Mouse (Mus musculus) ovary, postnatal 14 days (tissue): ENCODE data around the gene Bcl2l11.

Experiments used
- DNase-seq: peaks from one replicate; pipeline ENCODE4 v3.0.0; 2022; ENCODE audit warnings: low spot score

The Bcl2l11 gene

DNA sequence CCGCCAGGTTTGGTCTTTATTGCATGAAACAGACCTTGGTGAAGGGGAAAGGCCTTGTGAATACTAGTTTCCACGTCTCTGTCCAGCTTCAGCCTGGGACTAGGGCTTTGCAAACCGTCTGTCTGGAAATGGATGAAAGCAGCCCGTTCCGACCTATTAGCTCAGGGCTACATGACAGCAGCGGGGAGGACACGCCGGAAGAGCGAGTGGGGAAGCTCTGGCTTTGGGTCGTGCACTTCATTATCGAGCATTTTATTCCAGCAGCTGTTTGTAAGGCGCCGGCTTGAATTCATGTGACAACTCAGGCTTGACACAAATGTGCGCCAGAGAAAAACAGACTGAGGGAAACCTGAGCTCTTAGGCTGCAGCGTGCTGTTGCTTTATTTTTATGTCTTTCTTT is 13.9 kb downstream of the Bcl2l11 start:
- no peak for DNase-seq

GRCm38 (mm10) chr2:128140183-128140582 is 14.3 kb downstream of the Bcl2l11 start:
- no peak for DNase-seq

- DNase-seq, result no peak
Measured at GRCm38 (mm10) chr2:128143992-128144391, 18.2 kb downstream of the Bcl2l11 start.

DNA sequence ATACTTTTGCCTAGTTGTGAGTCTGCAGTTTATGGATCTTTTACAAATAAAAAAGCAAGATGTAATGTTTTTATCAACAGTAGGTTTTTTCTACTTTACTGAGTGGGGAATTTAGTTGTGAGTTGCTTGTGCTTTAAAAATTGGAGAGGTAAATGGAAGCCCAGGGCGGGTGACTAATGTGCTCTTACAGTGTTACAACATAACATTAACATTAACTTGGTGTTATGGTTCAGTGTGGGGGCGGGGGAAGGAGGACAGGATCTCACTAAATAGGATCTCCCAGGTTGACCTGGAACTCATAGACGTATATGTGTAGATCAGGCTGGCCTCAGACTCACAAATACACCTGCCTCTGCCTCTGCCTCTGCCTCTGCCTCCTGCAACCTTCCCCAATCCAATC is 19.6 kb downstream of the Bcl2l11 start:
- DNase-seq, result no peak

DNA sequence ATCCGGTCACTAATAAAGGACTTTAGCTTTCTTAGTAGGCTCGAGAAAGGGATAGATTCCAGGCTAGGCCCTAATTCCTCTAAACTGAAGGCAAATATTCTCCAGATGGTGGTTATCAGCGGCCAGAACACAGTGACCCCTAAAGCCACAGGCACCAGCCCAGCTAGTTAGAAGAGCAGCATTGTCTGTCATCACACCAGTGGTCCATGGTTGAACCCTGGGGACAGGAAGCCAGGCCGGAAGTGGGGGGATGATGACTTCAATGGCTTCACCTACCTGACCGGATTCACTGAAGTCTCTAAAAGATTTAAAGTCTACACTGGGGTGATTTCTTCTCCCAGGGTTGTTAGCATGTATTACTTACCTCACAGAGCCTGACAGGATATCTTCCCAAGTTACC is 23.8 kb downstream of the Bcl2l11 start:
- no peak for DNase-seq

DNA sequence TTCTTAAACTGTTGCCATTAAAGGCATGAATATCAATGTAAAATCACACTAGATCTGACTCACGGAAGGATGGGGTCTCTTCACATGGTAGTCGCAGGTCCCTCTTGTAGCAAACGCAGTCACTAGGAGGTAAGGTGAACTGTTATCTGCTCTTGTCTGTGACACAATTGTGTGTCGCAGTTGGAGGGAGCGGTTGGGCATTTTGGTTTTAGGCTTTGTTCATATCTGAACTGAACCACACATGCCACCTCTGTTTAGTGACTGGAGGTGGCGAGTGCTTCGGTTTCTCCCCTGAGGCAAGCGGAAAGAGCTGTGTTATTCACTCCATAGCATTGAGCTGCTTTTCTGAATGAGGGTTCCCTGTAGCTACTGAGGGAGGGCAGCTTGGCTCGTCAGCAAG is 26.4 kb downstream of the Bcl2l11 start:
- no peak for DNase-seq

DNA sequence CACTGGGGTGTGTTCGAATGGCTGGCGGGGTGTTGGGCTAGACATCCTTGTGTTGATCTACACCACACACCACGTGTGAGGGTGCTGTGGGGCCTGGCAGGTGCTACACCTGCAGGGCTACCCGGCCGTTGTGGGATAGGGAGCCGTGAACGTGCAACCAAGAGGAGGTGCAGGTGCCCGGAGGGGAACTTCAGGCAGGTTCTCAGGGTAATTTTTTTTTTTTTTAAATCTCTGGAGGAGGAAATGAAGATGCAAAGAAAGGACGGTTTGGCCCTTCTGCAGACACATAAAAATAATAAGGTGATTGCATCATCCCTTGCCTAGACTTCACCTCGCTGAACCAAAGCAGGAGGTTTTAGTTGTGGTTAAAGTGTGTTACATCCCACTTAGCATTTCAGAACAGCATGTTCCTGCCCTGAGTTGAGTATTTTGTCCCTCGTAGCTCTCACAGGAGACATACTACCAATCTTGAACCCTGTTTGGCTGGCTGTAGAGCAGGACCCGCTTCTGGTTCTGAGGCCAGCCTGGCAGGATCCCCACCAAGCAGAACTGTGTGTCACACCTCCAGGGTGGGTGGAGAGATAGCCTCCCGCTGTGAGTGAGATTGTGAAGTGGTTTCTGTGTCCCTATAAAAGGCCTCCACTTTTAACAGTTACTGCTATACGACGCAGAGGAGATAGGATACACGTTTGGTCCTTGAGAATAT is 27.2 kb downstream of the Bcl2l11 start:
- DNase-seq, result no peak

DNA sequence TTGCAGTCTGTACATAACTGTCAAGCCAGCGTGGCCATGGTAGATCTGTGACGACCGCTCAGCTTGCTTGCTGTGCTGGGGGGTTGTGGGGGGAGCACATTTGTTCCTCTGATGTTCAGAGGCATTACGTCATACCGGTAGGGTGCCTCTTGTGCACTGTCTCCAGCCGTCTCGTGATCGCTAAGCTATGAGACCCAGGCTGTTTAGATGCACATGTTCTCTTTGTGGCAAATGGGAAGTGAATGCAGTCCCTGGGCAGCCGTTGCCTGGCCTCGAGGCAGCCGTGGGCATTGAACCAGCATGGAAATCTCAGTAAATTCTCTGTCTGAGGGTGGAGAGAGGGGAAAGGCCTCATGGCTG is 27.7 kb downstream of the Bcl2l11 start:
- no peak for DNase-seq

DNA sequence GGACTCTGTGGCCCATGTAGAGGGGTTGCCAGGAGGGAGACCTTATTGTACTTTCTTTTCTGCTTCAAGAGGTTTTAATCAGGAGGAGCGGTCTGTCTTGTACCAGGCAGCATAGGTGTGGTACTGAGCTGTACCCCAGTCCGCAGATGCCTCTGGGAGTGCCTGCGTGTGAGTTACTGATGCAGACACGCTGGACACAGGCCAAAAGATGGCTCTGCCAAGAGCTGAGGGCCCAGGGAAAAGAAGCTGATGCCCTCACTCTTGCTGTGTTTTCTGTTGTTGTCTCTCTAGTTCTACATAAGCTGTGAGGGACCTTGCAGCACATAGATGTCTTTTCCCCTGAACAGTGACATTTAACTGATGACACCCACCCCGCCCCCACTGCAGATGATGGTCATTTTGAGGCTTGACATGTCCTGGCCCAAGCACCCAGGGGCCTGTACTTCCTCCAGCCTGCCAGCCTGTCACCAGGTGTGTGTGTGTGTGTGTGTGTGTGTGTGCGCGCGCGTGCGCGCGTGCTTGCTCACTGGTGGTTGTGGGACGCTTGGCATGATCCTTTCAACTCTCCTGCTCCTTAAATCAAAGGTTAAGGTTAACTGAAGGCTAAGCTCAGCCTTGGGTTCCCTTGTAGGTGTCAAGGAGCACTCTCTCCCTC is 29.7 kb downstream of the Bcl2l11 start:
- DNase-seq, result no peak

DNA sequence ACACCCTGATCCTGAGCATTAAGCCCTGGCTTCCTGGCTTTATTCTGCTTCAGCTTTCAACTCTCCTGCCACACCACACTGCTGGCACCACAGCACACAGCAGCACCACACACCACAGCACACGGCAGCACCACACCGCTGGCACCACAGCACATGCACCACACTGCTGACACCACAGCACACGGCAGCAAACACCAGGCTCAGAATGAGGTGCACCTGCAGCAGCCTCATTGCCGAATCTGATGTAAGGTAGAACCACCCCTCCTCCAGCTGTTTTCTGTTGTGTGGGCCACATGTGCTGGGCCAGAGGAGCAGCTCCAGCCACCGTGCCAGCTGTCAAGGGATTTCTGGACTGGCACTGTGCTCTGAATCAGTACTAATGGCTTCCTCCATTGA is 30.2 kb downstream of the Bcl2l11 start:
- DNase-seq, result no peak

- no peak for DNase-seq
Measured at GRCm38 (mm10) chr2:128156557-128157412, 30.9 kb downstream of the Bcl2l11 start.

DNA sequence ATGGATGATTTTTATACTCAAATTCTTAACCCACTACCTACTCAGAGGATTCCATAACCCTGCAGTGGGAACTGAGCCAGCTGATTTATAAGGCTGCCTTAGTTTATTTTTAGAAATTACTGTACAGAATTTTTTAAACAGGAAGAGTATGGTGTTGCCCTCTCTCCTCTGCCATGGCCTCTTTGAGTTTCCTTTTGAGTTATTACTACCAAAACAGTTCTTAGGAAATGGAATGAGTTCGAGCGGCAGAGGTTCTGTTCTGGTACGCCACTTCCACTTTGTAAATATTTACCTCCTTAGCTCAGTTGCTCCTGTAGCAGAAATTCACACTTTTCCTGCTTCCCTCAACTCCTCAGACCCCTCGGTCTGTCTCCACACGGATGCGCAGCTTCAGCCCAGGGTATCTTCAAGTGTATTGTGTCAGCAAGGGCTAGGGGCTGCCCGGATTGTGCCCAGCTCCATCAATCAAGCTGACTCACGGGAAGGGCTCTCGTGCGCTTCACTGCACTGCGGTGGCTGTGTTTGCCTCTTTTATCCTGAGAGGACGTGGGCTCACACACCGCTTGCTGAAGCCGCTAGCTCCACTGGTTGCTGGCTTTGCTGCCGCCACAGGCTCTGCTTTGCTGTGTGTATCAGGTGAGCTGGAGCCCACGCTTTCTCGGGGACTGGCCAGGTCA is 33.0 kb downstream of the Bcl2l11 start:
- no peak for DNase-seq

GRCm38 (mm10) chr2:128159619-128160125 is 33.8 kb downstream of the Bcl2l11 start:
- DNase-seq, result no peak

GRCm38 (mm10) chr2:128163177-128163576 is 37.3 kb downstream of the Bcl2l11 start:
- no peak for DNase-seq

DNA sequence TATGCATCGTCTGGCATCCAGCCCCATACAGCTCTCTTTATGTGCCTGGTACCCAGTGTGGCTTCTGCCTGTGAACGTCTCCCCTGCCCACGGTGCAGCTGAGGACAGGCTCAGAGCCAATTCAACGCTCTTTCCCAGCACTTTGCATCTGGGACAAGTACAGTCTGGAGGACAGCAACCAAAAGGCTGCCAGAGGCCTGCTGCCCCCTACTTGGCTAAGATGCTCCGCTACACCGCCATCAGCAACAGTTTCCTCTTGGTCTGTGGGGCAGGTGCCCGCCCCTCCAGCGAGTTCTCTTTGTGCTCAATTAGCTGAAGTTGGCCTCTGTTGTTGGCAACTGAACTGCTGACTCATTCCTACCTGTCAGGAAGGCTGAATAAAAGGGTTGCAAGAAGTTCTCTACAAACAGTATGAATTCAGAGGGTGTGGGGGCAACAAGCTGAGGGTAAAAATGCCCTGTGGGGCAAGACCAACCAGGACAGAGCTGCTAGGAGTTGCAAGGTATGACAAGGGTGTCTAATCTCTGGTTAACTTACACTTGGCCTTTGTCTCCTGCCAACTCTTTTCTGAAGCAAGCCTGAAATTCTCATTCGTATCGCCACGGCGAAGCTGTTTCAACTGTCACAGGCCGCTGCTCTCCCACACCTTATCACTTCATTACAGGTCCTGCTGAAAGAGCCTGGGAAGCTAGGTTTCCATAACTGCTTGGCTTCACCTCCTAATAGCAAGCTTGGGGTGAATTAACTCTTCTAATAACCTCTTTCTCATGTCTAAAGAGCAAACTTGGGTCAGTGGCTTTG is 41.0 kb downstream of the Bcl2l11 start:
- no peak for DNase-seq

DNA sequence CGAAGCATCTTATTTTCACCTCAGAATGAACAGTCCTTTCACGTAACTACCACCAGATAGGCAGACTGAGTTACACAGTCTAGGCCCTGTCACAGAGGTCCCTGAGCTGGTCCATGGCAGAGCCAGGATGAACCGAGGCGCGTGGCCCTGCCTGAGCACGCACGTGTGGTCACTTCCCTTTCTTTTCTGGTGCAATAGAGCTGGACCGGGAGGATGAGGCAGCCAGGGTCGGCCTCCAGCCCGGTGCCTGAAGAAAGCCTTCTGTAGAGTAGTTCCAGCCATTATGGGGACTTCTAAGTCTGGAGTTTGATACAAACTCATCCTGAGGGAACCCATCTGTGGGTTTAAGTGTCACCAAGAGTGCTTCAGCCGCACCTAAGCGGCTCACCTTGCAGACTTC is 42.1 kb downstream of the Bcl2l11 start:
- DNase-seq, result no peak

GRCm38 (mm10) chr2:128169486-128169885 is 43.6 kb downstream of the Bcl2l11 start:
- DNase-seq, result no peak

- no peak for DNase-seq
Measured at GRCm38 (mm10) chr2:128169972-128170371, 44.1 kb downstream of the Bcl2l11 start.

DNA sequence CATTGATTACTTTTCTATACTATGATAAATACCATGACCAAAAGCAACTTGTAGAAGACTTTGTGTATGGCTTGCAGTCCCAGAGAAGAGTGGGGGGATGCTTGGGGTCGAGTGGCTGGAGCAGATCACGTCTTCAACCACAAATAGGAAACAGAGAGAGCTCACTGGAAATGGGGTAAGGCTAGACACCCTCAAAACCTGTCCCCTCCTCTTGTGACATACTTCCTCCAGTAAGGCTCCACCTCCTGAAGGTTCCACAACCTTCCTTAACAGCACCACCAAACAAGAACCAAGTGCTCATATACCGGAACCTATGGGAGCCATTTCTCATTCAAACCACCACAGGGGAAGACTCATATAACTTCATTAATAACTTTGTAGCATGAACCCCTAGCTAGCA is 44.8 kb downstream of the Bcl2l11 start:
- DNase-seq, result no peak

GRCm38 (mm10) chr2:128172266-128172665 is 46.4 kb downstream of the Bcl2l11 start:
- peak; percentile 36 for DNase-seq

DNA sequence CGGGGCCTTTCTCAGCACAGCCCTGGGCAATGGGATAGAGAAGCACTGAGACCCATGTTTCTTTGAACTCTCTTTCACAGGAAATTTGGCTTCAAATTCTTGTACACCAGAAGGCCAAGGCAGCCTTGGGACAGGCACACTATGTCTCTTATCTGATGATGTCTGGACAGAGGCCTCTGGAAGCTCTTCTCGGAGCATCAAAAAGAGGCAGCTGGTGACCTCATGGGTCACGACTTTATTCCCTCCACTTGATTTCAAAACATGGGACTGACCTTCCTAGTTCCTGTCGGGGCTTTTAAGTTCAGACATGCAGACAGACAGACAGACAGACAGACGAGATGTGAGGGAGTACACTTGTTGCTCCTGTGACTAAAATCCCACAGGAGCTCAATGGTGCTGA is 48.3 kb downstream of the Bcl2l11 start:
- DNase-seq, result no peak
